Mouse (Mus musculus) heart, embryonic 15.5 days (tissue): ENCODE results near the gene Dnase2b. TPM values are rescaled to one million over a fixed set of nuclear protein-coding genes. Genes with fewer than 3 reads are reported as not detected.

ENCODE experiments used
- ATAC-seq: fragments of 200-750 bp; cut with Nextera tagmentation; replicated peaks from 2 replicates; pipeline ENCODE4 v1.8.0; 2017; ENCODE audit warnings: low read depth, moderate TSS enrichment; ENCODE audit not compliant: insufficient number of reproducible peaks, insufficient read depth, low FRiP score
- H3K27ac ChIP-seq: fragments of 300-500 bp; sonication (generic); 2 replicates; pipeline ENCODE4 v1.5.1; 2015; ENCODE audit warnings: mild to moderate bottlenecking, inconsistent platforms
- H3K27me3 ChIP-seq: fragments of 300-500 bp; sonication (generic); 2 replicates; pipeline ENCODE4 v1.6.1; 2015; ENCODE audit warnings: inconsistent platforms
- H3K36me3 ChIP-seq: fragments of 300-500 bp; sonication (generic); 2 replicates; pipeline ENCODE4 v1.6.1; 2015; ENCODE audit warnings: mild to moderate bottlenecking, inconsistent platforms
- H3K4me1 ChIP-seq: fragments of 300-500 bp; sonication (generic); replicated peaks from 2 replicates; pipeline ENCODE4 v1.6.1; 2015; ENCODE audit warnings: inconsistent platforms
- H3K4me2 ChIP-seq: fragments of 300-500 bp; sonication (generic); 2 replicates; pipeline ENCODE4 v1.6.1; 2015; ENCODE audit warnings: inconsistent platforms, mild to moderate bottlenecking, moderate library complexity
- H3K4me3 ChIP-seq: fragments of 300-500 bp; sonication (generic); 2 replicates; pipeline ENCODE4 v1.5.1; 2015; ENCODE audit warnings: mild to moderate bottlenecking, inconsistent platforms
- H3K9ac ChIP-seq: fragments of 300-500 bp; sonication (generic); 2 replicates; pipeline ENCODE4 v1.6.1; 2015; ENCODE audit warnings: mild to moderate bottlenecking, inconsistent platforms
- H3K9me3 ChIP-seq: fragments of 300-500 bp; sonication (generic); replicated peaks from 2 replicates; pipeline ENCODE4 v1.6.1; 2016; ENCODE audit warnings: inconsistent platforms
- WGBS: fragments of 180-500 bp; shearing (Covaris S2); methylation state at CpG from one replicate; pipeline ENCODE4 v1.1.7; 2015; ENCODE audit warnings: mixed read lengths; 5-methylcytosine and 5-hydroxymethylcytosine counted together
- polyA plus RNA-seq: library from polyadenylated mRNA; unstranded; fragments of >200 nt; fragmentation: Nextera tagmentation; extraction: Ambion mirVana; gene quantifications from 2 replicates; pipeline ENCODE4 v1.2.1, GENCODE M21; 2015

Gene Dnase2b
- polyA plus RNA-seq = not detected in 2 replicates

DNA sequence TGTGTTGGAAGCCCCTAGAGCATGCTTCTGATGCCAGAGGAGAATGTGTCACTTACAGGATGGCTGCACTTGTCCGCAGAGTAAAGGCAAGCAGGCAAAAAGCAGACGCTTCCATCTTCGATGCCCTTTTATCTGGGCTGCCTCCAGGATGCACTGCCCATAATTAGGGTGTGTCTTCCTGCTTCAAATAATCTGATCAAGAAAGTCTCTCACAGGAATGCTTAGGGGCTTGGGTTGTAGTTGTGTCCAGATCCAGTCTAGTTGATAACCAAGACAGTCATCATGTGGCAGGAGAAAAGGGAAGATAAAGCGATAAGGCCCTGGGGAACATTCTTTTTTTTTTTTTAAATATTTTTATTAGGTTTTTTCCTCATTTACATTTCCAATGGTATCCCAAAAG, at the start of gene Dnase2b:
Gene Dnase2b (minus strand): TSS at position 101 of the 400 bp plus-strand sequence.
- H3K27me3 ChIP-seq = no peaks in the 10 kb centered on the region
- no peak within 1 kb of the TSS for H3K27ac ChIP-seq
- H3K36me3 ChIP-seq = no peaks in the 10 kb centered on the region
- peaks cover 3% of the 10 kb centered on the region for H3K4me1 ChIP-seq
- no peak within 1 kb of the TSS for H3K9ac ChIP-seq
- no peak within 1 kb of the TSS for H3K4me2 ChIP-seq
- H3K9me3 ChIP-seq = no peaks in the 10 kb centered on the region
- H3K4me3 ChIP-seq = no peak within 1 kb of the TSS
- no peak for ATAC-seq
- WGBS = 84% methylated on average over 4 of the region's 4 CpGs

DNA sequence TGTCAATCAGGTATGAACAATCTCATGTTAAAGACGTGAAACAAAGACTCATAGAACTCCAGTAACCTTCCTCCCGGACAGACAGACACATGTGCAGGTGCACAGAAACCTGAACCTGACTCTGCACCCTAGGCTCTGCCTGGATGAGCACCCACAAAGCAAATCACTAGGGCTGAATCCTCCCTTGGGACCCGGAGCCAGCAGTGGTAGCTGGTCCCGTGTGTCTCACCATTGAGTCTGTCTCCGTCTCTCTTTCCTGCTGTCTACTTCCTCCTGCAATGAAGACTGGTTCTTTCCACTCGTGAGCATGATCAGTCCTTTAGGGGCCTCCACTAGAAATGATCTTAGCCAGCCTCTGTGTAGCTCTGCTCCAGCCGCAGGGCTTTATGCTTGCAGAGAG, 46.5 kb upstream of the Dnase2b start:
- no peak overlapping the region for H3K4me3 ChIP-seq
- H3K4me1 ChIP-seq = peaks cover 12% of the 10 kb centered on the region
- H3K36me3 ChIP-seq = no peaks in the 10 kb centered on the region
- no peak overlapping the region for H3K4me2 ChIP-seq
- WGBS = 73% methylated on average over 7 of the region's 7 CpGs
- H3K9me3 ChIP-seq = no peaks in the 10 kb centered on the region
- no peak overlapping the region for H3K9ac ChIP-seq
- no peaks in the 10 kb centered on the region for H3K27me3 ChIP-seq
- H3K27ac ChIP-seq = no peak overlapping the region
- no peak for ATAC-seq

DNA sequence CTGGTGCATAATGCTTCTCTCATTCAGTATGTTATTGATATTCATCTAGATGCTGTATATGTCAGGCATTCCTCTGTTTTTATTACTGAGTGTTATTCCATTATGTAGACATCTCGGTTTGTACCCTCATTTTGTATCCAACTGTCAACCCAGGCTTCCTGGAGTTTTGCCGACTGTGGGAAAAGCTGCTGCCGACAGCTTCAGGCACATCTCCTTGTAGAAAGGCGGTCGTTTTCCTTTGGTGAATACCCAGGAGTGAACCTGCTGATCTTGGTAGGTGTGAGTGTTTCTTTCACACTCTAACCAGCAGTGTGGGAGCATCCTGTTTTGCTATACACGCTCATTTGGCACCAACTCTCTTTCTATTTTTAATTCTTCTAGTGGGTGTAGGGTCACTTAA, 45.6 kb upstream of the Dnase2b start:
- no peak overlapping the region for H3K27ac ChIP-seq
- ATAC-seq = no peak
- H3K4me1 ChIP-seq = peaks cover 12% of the 10 kb centered on the region

DNA sequence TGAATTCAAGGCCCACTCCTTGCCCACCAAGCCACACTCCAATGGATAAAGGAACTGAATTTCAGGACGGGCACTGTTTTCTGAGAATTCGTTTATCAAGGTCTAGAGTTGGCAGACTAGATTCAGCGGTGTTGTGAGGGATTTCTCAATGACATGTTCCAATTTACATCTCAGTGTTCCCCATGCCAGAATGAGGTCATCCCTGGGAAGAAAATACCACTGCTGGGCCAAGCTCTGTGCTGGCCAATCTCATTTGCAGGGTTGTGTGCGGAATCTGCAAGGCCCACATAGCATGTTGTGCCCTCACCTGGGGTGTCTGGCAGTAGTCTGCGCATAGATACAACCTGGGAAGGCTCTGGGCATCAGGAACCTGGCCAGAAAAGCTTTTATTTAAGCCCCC, 43.9 kb upstream of the Dnase2b start:
- ATAC-seq = no peak
- H3K4me2 ChIP-seq = no peak overlapping the region
- H3K36me3 ChIP-seq = no peaks in the 10 kb centered on the region
- H3K4me1 ChIP-seq = peaks cover 12% of the 10 kb centered on the region
- no peaks in the 10 kb centered on the region for H3K27me3 ChIP-seq
- no peak overlapping the region for H3K27ac ChIP-seq
- WGBS = 84% methylated on average over 5 of the region's 5 CpGs
- H3K4me3 ChIP-seq = no peak overlapping the region
- H3K9me3 ChIP-seq = no peaks in the 10 kb centered on the region
- no peak overlapping the region for H3K9ac ChIP-seq

More for the DNA sequence above, 45.6 kb upstream of the Dnase2b start:
- Histone ChIP-seq H3K27me3 (no peaks in the 10 kb centered on the region), H3K9me3 (no peaks in the 10 kb centered on the region), H3K36me3 (no peaks in the 10 kb centered on the region), H3K4me2 (no peak overlapping the region), H3K4me3 (no peak overlapping the region), H3K9ac (no peak overlapping the region)
- 50% methylated on average over 6 of the region's 6 CpGs for WGBS

DNA sequence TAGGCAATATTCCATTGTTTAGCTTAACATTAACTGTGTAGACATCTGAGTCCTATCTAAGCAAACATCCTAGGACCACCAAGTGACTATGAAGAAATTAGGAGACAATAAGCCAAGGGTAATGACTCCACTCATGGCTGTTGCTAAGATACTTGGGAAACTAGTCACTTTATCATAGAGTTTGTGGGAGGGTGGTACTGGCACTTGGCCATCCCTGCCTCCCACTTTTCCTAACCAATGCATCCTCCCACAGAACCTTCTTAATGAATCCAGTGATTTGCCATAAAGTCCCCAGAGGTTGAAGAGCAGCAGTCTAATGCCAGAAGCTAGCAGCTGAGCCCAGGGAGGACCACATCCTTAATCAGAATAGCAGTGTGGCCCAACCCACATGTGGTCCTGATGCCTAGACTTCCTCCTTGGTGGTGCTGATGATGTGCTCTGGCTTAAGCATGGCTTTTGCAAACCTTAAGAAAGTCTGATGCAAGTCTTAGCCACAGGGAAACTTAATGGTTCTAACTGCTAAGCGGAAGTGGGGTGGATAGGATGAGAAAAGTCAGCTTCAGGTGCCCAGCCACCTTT, 42.8 kb upstream of the Dnase2b start:
- H3K27ac ChIP-seq = no peak overlapping the region
- no peaks in the 10 kb centered on the region for H3K36me3 ChIP-seq
- H3K9me3 ChIP-seq = no peaks in the 10 kb centered on the region
- H3K9ac ChIP-seq = no peak overlapping the region
- WGBS = 96% methylated on average over 1 of the region's 1 CpGs
- H3K4me3 ChIP-seq = no peak overlapping the region
- H3K4me1 ChIP-seq = peaks cover 19% of the 10 kb centered on the region
- no peak overlapping the region for H3K4me2 ChIP-seq
- ATAC-seq = 0 out of 2 replicates have a peak, but pooled peaks have one; percentile 27
- H3K27me3 ChIP-seq = no peaks in the 10 kb centered on the region

DNA sequence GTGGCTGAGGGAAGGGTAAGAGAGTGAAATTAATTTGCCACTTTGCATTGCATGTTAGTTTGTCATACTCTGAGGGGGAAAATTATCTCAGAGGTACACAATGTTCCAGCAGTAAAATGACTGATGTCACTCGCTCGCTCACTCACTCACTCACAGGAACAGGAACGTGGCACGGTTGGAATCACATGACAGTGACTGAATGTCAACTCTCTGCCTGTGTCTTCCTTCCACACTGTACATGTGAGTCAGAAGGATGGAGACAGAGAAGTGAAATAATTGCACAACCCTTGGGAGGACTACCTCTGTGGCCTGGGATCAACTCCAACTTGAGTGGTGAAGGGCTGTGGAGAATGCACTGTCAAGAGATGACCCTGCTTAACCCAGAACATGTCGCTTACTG, 42.0 kb upstream of the Dnase2b start:
- Histone ChIP-seq H3K4me2 (no peak overlapping the region), H3K9ac (no peak overlapping the region), H3K27ac (no peak overlapping the region), H3K27me3 (no peaks in the 10 kb centered on the region), H3K36me3 (no peaks in the 10 kb centered on the region), H3K4me3 (no peak overlapping the region), H3K9me3 (no peaks in the 10 kb centered on the region), H3K4me1 (peaks cover 19% of the 10 kb centered on the region)
- ATAC-seq = no peak
- WGBS = 82% methylated on average over 5 of the region's 5 CpGs

DNA sequence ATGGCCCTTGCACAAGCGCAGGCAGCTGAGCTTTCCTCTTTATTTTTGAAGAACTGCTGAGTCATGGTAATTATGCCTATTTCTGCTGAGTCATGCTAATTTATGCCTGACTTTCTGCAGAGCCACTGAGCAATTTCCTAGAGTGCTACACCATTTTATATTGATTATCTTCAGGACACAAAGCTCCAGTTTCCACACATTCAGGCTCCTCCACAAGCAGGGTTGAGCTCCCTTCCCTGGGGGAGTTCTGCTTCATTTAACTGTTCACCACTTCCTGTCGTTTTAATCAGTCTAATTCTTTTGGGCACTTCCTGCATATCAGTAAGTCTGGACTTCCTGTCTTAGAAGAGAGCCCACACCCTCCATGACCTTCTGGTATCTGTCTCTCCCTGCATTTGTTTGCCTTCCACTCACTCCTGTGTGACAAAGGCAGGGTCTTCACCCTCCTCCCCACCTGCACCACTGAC, 39.7 kb upstream of the Dnase2b start:
- Histone ChIP-seq H3K27ac (no peak overlapping the region), H3K4me2 (no peak overlapping the region), H3K4me1 (peaks cover 9% of the 10 kb centered on the region), H3K4me3 (no peak overlapping the region), H3K9me3 (no peaks in the 10 kb centered on the region), H3K9ac (no peak overlapping the region), H3K27me3 (no peaks in the 10 kb centered on the region), H3K36me3 (no peaks in the 10 kb centered on the region)
- peak; percentile 59 for ATAC-seq
- WGBS = 55% methylated on average over 2 of the region's 2 CpGs

DNA sequence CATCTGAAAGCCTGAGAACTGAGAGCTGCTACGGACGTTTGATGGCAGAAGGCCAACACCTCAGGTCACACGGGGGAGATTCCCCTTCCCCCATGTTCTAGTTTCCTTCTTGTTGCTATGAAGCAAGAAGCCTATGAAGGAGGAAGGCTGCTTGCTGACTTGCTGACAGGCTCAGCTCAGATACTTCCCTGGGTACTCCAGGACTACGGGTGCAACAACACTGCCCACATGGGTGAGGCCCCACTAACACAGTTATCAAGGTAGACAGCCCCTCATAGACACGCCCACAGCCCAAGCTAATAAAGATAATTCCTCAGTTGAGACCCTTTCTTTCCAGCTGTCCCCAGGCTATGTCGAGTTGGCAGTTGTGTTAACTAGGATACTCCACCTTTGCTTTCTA, 38.3 kb upstream of the Dnase2b start:
- Histone ChIP-seq H3K27me3 (no peaks in the 10 kb centered on the region), H3K4me3 (no peak overlapping the region), H3K36me3 (no peaks in the 10 kb centered on the region), H3K9me3 (no peaks in the 10 kb centered on the region), H3K27ac (no peak overlapping the region), H3K4me1 (peaks cover 7% of the 10 kb centered on the region), H3K9ac (no peak overlapping the region), H3K4me2 (no peak overlapping the region)
- ATAC-seq = peak; percentile 26; the same call in 1 of the 2 replicates
- 22% methylated on average over 6 of the region's 6 CpGs for WGBS

DNA sequence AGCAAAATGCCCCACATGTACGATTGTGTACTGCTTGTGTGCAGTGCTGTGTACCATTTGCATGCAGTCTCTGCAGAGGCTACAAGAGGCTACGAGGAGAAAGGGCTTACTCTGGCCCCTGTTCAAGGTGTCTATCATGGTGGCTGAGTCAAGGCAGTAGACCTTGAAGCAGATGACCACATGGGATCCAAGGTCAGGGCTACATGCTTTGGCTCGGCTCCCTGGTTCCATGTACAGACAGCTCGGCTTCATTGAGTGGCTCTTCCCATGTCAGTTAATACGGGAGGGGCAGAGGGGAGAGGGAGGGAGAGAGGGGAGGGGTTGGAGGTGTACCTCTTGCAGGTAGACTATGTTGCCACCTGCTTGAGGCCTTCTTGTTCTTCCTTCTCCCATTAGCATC, 37.0 kb upstream of the Dnase2b start:
- Histone ChIP-seq H3K4me1 (peaks cover 7% of the 10 kb centered on the region), H3K4me3 (no peak overlapping the region), H3K36me3 (no peaks in the 10 kb centered on the region), H3K9me3 (no peaks in the 10 kb centered on the region), H3K27ac (no peak overlapping the region), H3K9ac (no peak overlapping the region), H3K4me2 (no peak overlapping the region), H3K27me3 (no peaks in the 10 kb centered on the region)
- no peak for ATAC-seq
- 91% methylated on average over 5 of the region's 5 CpGs for WGBS

DNA sequence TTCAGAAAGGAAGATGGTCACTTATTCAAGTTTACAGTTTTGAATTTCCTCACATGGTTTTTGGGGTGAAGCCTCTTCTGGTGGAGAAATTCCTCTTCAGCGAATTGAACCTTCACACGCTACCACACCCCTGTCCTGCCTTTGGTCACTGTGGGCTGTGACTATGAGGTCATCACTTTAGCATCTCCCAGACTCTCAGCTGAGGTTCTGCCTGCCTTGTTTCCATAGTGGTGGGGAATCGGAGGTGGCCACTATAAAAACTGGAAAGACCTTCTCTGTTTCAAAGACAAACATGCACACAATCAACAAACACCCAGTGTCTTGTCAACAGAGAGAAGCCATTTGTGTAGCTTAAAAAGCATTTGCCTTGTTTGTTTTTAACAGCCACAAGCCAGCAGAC, 35.8 kb upstream of the Dnase2b start, which contains the start of gene 4930503B20Rik:
Gene 4930503B20Rik (minus strand): TSS at position 101 of the 400 bp plus-strand sequence.
- H3K36me3 ChIP-seq = no peaks in the 10 kb centered on the region
- no peak within 1 kb of the TSS for H3K4me2 ChIP-seq
- no peak for ATAC-seq
- no peaks in the 10 kb centered on the region for H3K9me3 ChIP-seq
- H3K27ac ChIP-seq = no peak within 1 kb of the TSS
- H3K4me3 ChIP-seq = no peak within 1 kb of the TSS
- 71% methylated on average over 3 of the region's 3 CpGs for WGBS
- no peaks in the 10 kb centered on the region for H3K27me3 ChIP-seq
- no peak within 1 kb of the TSS for H3K9ac ChIP-seq
- H3K4me1 ChIP-seq = peaks cover 7% of the 10 kb centered on the region

DNA sequence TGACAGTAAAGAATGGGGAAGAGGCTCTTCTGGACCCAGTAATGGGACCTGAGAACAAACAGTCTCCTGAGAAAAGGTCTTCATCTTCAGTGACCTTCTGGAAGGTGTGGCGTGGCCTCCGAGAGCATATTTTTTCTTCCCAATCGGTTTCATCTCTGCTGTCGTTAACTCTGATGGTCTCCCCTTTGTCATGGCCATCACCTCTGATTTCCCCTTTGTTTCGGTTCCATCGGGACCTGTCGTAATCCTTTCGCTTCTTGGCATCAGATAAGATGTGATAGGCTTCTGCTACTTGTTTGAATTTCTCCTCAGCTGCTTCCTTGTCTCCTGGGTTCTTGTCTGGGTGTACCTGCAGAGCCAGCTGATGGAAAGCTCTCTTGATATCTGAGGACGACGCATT, 35.3 kb upstream of the Dnase2b start:
- ATAC-seq = no peak
- no peaks in the 10 kb centered on the region for H3K36me3 ChIP-seq
- H3K9ac ChIP-seq = no peak overlapping the region
- no peak overlapping the region for H3K4me3 ChIP-seq
- no peak overlapping the region for H3K27ac ChIP-seq
- no peaks in the 10 kb centered on the region for H3K27me3 ChIP-seq
- no peaks in the 10 kb centered on the region for H3K9me3 ChIP-seq
- peaks cover 7% of the 10 kb centered on the region for H3K4me1 ChIP-seq
- H3K4me2 ChIP-seq = no peak overlapping the region
- WGBS = 89% methylated on average over 10 of the region's 10 CpGs

DNA sequence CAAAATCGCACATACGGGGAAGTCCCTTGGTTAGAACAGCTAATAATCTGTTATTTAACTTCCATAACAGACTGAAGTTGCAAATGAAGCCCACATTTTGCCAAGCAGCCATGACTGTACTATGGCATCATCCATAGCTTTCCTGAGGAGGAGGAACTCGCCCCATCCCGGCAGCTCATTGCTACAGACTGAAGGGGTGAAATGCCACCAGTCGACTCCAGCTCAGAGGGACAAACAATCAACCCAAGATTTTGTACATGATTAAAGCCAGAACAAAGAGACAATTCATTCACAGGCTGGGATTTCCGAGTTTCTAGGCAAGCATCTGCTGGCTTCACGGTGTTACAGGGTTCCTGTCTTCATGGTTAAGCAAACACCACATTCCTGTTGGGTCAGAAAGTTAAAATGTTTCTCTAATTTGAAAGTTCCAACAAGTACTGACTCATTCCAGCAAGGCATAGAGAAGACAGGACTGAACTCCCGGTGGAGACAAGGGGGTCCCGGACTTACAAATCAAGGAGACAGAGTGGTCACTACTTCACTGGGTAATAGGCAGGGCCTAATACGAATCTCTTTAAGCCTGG, 34.0 kb upstream of the Dnase2b start:
- H3K4me1 ChIP-seq = peaks cover 7% of the 10 kb centered on the region
- no peak overlapping the region for H3K4me3 ChIP-seq
- no peak overlapping the region for H3K27ac ChIP-seq
- ATAC-seq = no peak
- no peak overlapping the region for H3K9ac ChIP-seq
- H3K36me3 ChIP-seq = no peaks in the 10 kb centered on the region
- WGBS = 73% methylated on average over 10 of the region's 10 CpGs
- H3K27me3 ChIP-seq = no peaks in the 10 kb centered on the region
- no peak overlapping the region for H3K4me2 ChIP-seq
- H3K9me3 ChIP-seq = no peaks in the 10 kb centered on the region
